Mouse (Mus musculus): ENCODE measurements at regions not wholly inside any gene's neighbourhood (a gene's known extent, or its start where the extent isn't known, plus 50 kb on each side); places are given as distances from the start of the nearest gene placed in this dataset.

- DNase-seq (ENCODE audit: low spot score), result no peak
These were observed 173.9 kb upstream of the Dapk1 start for GRCm38 (mm10) chr13:60427755-60428385.

DNA sequence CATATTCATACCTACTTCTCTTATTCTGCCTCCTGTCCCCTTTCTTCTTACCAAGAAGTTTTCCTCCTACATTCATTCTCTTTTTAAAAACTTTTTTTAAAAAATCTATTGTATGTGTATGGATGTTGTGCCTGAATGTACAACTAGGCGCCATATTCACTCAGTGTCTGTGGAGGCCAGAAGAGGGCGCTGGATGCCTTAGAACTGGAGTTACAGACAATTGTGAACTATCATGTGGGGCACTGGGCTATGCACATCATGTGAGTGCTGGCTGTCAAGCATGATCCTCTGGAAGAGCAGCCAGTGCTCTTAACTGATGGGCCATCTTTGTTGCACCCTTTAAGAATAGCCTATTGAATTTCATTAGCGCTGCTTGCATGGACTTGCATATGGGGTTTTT is 172.6 kb upstream of the Dapk1 start:
- no peak for DNase-seq (ENCODE audit: low spot score)

- DNase-seq (ENCODE audit: low spot score), result no peak
These were observed 170.3 kb upstream of the Dapk1 start for GRCm38 (mm10) chr13:60431412-60431811.

GRCm38 (mm10) chr13:60434221-60435210 is 167.2 kb upstream of the Dapk1 start:
- DNase-seq (ENCODE audit: low spot score), result no peak

GRCm38 (mm10) chr13:60435333-60435732 is 166.4 kb upstream of the Dapk1 start:
- no peak for DNase-seq (ENCODE audit: low spot score)

- no peak for DNase-seq (ENCODE audit: low spot score)
These were observed 163.6 kb upstream of the Dapk1 start for GRCm38 (mm10) chr13:60438177-60438576.

DNA sequence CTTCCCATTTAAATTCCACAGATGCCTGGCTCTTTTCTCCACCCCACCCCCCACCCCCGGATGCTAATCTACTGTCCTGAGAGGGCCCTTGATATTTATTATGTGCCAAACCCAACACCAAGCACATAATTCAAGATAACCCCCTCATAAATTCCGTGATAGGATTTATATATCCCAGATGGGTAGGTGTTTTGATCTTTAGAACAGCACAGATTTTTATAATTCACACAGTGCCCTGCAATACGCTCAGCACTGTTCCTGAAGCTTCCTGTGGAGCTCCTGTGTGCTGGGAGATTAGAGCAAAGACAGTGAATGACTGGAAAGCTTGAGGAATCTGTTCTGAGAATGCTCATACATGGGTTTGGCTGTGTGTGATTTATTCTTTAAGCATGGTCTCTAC is 161.2 kb upstream of the Dapk1 start:
- DNase-seq (ENCODE audit: low spot score), result no peak

DNA sequence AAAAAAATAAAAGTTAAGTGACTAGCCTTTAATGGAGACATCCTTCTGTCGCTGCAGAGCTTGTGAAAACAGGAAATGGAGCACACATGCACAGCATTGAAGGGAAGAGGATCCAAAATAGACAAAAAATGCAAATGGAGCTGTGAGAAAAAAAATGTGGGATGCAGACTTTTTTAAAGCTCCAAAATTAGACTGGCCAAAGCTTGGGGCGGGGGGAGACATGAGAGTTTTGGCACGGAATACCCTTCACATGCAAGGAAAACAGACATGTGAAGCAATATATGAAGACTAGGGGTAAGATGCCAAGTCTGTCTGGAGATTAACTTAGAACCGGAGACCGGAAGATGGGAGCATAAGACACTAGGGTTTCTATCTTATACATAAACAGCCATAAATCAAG is 156.6 kb upstream of the Dapk1 start:
- DNase-seq (ENCODE audit: low spot score), result no peak

DNA sequence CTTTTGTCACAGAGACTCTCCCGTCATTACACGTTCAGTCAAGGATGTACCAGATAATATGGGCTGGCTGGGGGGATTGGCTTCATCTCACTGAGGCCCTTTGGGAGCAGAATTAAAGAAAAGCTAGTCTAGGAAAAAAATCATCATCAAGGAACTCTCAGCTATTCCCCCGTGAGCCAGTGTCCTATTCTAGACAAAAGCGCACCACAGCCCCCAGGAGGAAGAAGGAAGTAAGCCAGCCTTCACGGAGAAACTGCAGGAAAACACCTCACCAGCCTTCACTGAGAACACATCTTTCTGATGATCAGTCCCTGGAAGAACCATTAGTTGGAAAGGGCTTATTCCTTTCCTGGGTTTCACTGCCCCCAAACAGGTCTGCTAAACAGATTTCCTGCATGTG is 154.8 kb upstream of the Dapk1 start:
- DNase-seq (ENCODE audit: low spot score), result no peak

- no peak for DNase-seq (ENCODE audit: low spot score)
These were observed 150.8 kb upstream of the Dapk1 start for GRCm38 (mm10) chr13:60450721-60451506.

DNA sequence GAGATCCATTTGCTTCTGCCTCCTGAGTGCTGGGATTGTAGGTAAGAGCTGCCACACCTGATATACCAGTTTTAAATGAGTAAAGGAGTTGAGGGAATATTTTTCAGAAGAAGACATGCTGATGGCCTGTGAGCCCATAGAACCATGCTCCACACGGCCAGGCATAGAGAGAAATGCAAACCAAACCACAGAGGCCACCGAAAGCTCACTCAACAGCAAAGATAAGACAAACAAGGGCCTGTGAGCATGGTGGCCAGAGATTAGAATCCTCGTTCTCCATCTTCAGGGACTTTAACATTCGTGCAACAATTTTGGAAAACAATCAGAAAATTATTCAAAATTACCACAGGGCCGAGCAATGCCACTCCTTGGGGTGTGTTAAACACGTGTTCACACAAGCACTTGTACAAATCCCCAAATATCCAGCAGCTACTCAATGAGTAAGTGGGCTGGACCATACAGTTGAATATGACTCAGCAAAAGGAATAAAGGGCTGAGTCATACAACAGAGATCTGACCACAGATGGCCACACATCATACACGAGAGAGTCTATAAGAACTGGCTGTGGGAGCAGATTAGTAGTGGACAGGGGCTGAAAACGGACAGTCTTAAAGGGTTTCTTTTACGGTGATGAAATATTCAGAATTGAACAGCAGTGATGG is 147.8 kb upstream of the Dapk1 start:
- DNase-seq (ENCODE audit: low spot score), result no peak

- no peak for DNase-seq (ENCODE audit: low spot score)
These were observed 146.6 kb upstream of the Dapk1 start for GRCm38 (mm10) chr13:60455033-60455619.

- DNase-seq (ENCODE audit: low spot score), result no peak
These were observed 145.7 kb upstream of the Dapk1 start for GRCm38 (mm10) chr13:60455863-60456551.

DNA sequence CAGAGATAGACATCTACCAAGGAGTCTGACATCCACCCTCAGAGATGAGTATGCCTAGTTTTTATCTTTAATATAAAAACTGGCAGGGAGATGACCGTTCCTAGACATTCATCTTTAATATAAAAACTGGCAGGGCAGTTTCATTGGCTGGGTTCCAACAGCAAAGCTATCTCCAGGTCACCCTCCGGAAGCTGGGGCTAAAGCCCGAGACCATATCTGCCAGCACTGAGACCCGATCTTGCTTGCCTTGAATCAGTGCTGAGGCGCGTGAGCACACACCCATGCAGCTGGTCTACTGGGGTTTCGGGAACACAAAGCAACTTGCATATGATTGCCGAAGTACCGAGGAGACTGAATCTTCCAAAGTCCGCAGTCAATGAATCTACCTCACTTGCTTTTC is 144.5 kb upstream of the Dapk1 start:
- no peak for DNase-seq (ENCODE audit: low spot score)

GRCm38 (mm10) chr13:60459002-60459401 is 142.7 kb upstream of the Dapk1 start:
- DNase-seq (ENCODE audit: low spot score), result no peak

DNA sequence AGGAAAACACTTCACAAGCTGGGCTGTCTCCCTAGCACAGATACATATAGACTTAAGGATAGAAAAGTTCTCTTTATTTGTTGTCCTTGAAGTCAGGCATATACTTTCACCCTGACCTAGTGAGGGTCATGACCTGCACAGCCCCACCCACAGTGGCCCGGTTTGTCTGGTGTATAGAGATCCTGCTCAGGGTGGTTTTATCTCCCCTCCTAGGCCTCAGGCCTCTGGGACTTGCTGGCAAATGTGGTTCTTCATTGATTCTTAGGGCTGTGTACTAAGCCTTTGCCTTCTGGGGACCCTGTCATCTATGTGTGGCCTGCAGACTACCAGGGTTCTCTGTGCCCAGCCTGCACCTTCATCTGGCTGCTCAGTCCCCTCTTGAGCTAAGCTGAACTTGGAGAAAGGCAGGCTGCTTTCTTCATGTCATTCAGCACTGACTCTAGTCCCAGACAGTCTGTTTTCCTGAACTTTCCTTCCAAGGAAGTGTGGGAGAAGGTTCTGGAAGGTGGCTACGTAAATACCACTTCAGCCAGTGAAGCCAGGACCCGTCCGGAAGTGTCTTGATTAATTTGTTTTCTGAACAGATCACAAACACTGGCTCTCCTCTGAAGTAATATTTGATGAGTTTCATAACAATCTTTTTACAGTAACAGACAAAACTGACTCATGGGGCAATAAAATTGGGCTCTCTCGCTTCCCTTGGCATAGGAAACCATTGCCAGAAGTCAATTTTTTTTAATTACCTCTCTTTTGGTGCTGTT is 135.0 kb upstream of the Dapk1 start:
- no peak for DNase-seq (ENCODE audit: low spot score)

GRCm38 (mm10) chr13:60467821-60468579 is 133.7 kb upstream of the Dapk1 start:
- DNase-seq (ENCODE audit: low spot score), result no peak

GRCm38 (mm10) chr13:60470426-60471398 is 131.0 kb upstream of the Dapk1 start:
- DNase-seq (ENCODE audit: low spot score), result no peak
